Mouse (Mus musculus) cerebellum, adult 9-11 months (tissue): ENCODE data around the gene Slc50a1.

Experiments
- DNase-seq: peaks from one replicate; pipeline ENCODE4 v3.0.0; 2022

Slc50a1 gene

GRCm38 (mm10) chr3:89228836-89229235, 41.5 kb downstream of the Slc50a1 start, which contains the start of gene Muc1:
Gene Muc1 (plus strand): TSS chr3:89229057.
- DNase-seq: no peak

- peak; percentile 83 for DNase-seq
These were observed 42.2 kb downstream of the Slc50a1 start for GRCm38 (mm10) chr3:89228180-89228549.

- peak; percentile 63 for DNase-seq
These were observed 42.8 kb downstream of the Slc50a1 start for GRCm38 (mm10) chr3:89227307-89228179.

GRCm38 (mm10) chr3:89226900-89227299, 43.5 kb downstream of the Slc50a1 start, which contains the start of gene Mtx1:
Gene Mtx1 (minus strand): TSS chr3:89227088.
- DNase-seq: no peak

- no peak for DNase-seq
These were observed 44.0 kb downstream of the Slc50a1 start for GRCm38 (mm10) chr3:89226361-89226760.

GRCm38 (mm10) chr3:89225918-89226317, 44.5 kb downstream of the Slc50a1 start:
- DNase-seq: no peak

GRCm38 (mm10) chr3:89225321-89225815, 45.0 kb downstream of the Slc50a1 start:
- DNase-seq: no peak

GRCm38 (mm10) chr3:89224796-89225195, 45.6 kb downstream of the Slc50a1 start:
- no peak for DNase-seq

GRCm38 (mm10) chr3:89221167-89221566, 49.2 kb downstream of the Slc50a1 start:
- DNase-seq: no peak

GRCm38 (mm10) chr3:89219546-89219945, 50.8 kb downstream of the Slc50a1 start:
- no peak for DNase-seq

- DNase-seq: no peak
These were observed 52.1 kb downstream of the Slc50a1 start for GRCm38 (mm10) chr3:89218271-89218670.
